Mouse (Mus musculus): Measurements from ENCODE around the gene Tle3.
A peak's percentile ranks its signal among the peaks of the same experiment; 100 is the strongest.

Tle3 gene

GRCm38 (mm10) chr9:61436761-61437160, 64.6 kb downstream of the Tle3 start:
- no peak for DNase-seq

GRCm38 (mm10) chr9:61439092-61439491, 66.9 kb downstream of the Tle3 start:
- no peak for DNase-seq

GRCm38 (mm10) chr9:61439979-61440378, 67.8 kb downstream of the Tle3 start:
- DNase-seq = no peak

- DNase-seq = no peak
Observed at GRCm38 (mm10) chr9:61441206-61441913, 69.2 kb downstream of the Tle3 start.

- DNase-seq = no peak
Observed at GRCm38 (mm10) chr9:61442951-61443630, 70.9 kb downstream of the Tle3 start.

- no peak for DNase-seq
Observed at GRCm38 (mm10) chr9:61445151-61445550, 73.0 kb downstream of the Tle3 start.

- DNase-seq = no peak
Observed at GRCm38 (mm10) chr9:61445711-61446222, 73.6 kb downstream of the Tle3 start.

- DNase-seq = no peak
Observed at GRCm38 (mm10) chr9:61446965-61447364, 74.8 kb downstream of the Tle3 start.

- peak; percentile 63 to 79 for DNase-seq
Observed at GRCm38 (mm10) chr9:61449363-61449904, 77.3 kb downstream of the Tle3 start.

- DNase-seq = no peak
Observed at GRCm38 (mm10) chr9:61452081-61452480, 79.9 kb downstream of the Tle3 start.

- DNase-seq = no peak
Observed at GRCm38 (mm10) chr9:61455861-61456261, 83.7 kb downstream of the Tle3 start.

- no peak for DNase-seq
Observed at GRCm38 (mm10) chr9:61456441-61457161, 84.4 kb downstream of the Tle3 start.

GRCm38 (mm10) chr9:61457162-61457523, 85.0 kb downstream of the Tle3 start:
- no peak for DNase-seq

- no peak for DNase-seq
Observed at GRCm38 (mm10) chr9:61461859-61462258, 89.7 kb downstream of the Tle3 start.

GRCm38 (mm10) chr9:61467436-61467835, 95.3 kb downstream of the Tle3 start:
- DNase-seq = no peak
